Mouse (Mus musculus) small intestine, adult 2 months (tissue): ENCODE measurements around the gene Gda.

Source experiments
- CTCF ChIP-seq: fragments of 200-500 bp; IDR thresholded peaks from 2 replicates; pipeline ENCODE4 v1.5.1; 2012; ENCODE audit warnings: low read depth, mild to moderate bottlenecking, control low read depth, inconsistent platforms, low read length, moderate library complexity, mixed read lengths; ENCODE audit not compliant: insufficient replicate concordance, insufficient read length; ENCODE audit errors: extremely low read depth
- POLR2A ChIP-seq: fragments of 200-500 bp; IDR thresholded peaks from 2 replicates; pipeline ENCODE4 v1.6.1; 2012; ENCODE audit warnings: low read depth, mild to moderate bottlenecking, control low read depth, inconsistent platforms, low read length, moderate library complexity

DNA sequence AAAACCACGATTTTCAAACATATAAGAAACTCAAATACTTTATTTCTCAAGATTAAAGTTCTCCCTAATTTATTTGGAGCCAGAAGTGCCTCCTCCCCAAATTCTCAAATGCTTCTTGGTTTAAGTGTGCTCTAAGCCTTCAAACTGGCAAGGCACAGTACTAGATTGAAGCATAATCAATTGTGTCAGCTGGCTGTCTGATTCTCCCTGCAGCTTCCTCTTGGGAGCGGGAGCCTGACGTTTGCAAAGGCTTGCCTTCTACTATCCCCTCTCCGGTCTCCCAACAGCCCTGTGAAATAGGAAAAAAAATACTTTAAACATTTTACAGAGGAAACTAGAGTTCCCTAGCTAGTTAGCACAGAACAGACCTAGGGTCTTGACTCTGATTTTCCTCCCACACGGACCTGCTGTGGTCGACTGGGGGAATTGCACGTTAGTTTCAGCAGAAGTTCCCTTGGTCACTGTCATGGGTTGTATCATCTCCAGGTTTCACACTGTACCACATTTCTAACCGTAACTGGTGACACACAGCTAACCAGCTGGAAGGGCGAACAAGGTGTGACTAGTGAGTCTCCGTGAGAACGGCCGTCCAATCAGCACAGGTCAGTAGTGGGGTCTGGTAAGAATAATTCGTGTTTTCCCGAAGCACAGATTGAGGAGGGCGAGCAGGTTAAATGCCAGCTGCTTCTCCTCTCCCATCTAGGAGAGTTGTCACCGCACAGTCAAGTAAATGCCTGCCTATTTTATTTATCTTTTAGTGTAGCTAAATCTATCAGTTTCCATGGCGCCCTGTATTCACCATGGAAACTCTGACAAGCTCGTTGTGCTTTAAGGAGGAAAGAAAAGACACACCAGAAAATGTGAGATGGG lies 6.2 kb upstream of the Gda start:
- no peak for TF ChIP-seq POLR2A
- no peak for TF ChIP-seq CTCF
